Mouse (Mus musculus): ENCODE measurements around the gene Xrcc5. TPM values are rescaled to one million over a fixed set of nuclear protein-coding genes. Genes with fewer than 3 reads are reported as not detected.
A peak's percentile ranks its signal among the peaks of the same experiment; 100 is the strongest.

Gene Xrcc5
- polyA plus RNA-seq, 1 experiment from 2014 or later: 36.8 TPM

GRCm38 (mm10) chr1:72364661-72365060, 57.4 kb downstream of the Xrcc5 start:
- H3K9me3 ChIP-seq (ENCODE audit: low read depth, low read length): no peaks in the 10 kb centered on the region
- no peaks in the 10 kb centered on the region for H3K27me3 ChIP-seq (ENCODE audit: insufficient read depth, low read length)
- no peak overlapping the region for H3K4me2 ChIP-seq
- no peak overlapping the region for H3K9ac ChIP-seq
- H3K4me1 ChIP-seq (ENCODE audit: insufficient read depth): no peaks in the 10 kb centered on the region
- peak overlapping the region; percentile 46; the same call in 1 of the 2 replicates for H3K27ac ChIP-seq (ENCODE audit: low read depth)
- no peak for ATAC-seq (ENCODE audit: insufficient read depth)
- H3K4me3 ChIP-seq (ENCODE audit: low read depth, low read length): no peak overlapping the region
- 72% methylated on average over 8 of the region's 8 CpGs for WGBS
- DNase-seq: peak; percentile 47
- TF ChIP-seq CTCF (IDR thresholded peaks at IDR 0.05; ENCODE audit: low read depth): no peak
- H3K36me3 ChIP-seq (ENCODE audit: insufficient read depth): 0 out of 2 replicates have a peak, but pooled peaks cover 3% of the 10 kb centered on the region

- 37% methylated on average over 1 of the region's 1 CpGs for WGBS
- H3K36me3 ChIP-seq (ENCODE audit: insufficient read depth): 0 out of 2 replicates have a peak, but pooled peaks cover 2% of the 10 kb centered on the region
- H3K27ac ChIP-seq (ENCODE audit: low read depth): no peak overlapping the region
- no peak for DNase-seq
- no peak overlapping the region for H3K9ac ChIP-seq
- no peaks in the 10 kb centered on the region for H3K27me3 ChIP-seq (ENCODE audit: insufficient read depth, low read length)
- no peak overlapping the region for H3K4me3 ChIP-seq (ENCODE audit: low read depth, low read length)
- no peaks in the 10 kb centered on the region for H3K9me3 ChIP-seq (ENCODE audit: low read depth, low read length)
- no peak overlapping the region for H3K4me2 ChIP-seq
- ATAC-seq (ENCODE audit: insufficient read depth): no peak
- no peak for TF ChIP-seq CTCF (IDR thresholded peaks at IDR 0.05; ENCODE audit: low read depth)
- no peaks in the 10 kb centered on the region for H3K4me1 ChIP-seq (ENCODE audit: insufficient read depth)
These were observed 65.3 kb downstream of the Xrcc5 start for GRCm38 (mm10) chr1:72372512-72372911.

- H3K9ac ChIP-seq: no peak overlapping the region
- no peaks in the 10 kb centered on the region for H3K27me3 ChIP-seq (ENCODE audit: insufficient read depth, low read length)
- ATAC-seq (ENCODE audit: insufficient read depth) (no peak), DNase-seq (no peak)
- no peak overlapping the region for H3K4me3 ChIP-seq (ENCODE audit: low read depth, low read length)
- no peaks in the 10 kb centered on the region for H3K9me3 ChIP-seq (ENCODE audit: low read depth, low read length)
- H3K4me1 ChIP-seq (ENCODE audit: insufficient read depth): no peaks in the 10 kb centered on the region
- H3K36me3 ChIP-seq (ENCODE audit: insufficient read depth): 0 out of 2 replicates have a peak, but pooled peaks cover 2% of the 10 kb centered on the region
- no peak overlapping the region for H3K4me2 ChIP-seq
- TF ChIP-seq CTCF (IDR thresholded peaks at IDR 0.05; ENCODE audit: low read depth): no peak
- WGBS: 79% methylated on average over 3 of the region's 3 CpGs
- no peak overlapping the region for H3K27ac ChIP-seq (ENCODE audit: low read depth)
These were observed 65.7 kb downstream of the Xrcc5 start for GRCm38 (mm10) chr1:72372913-72373312.

- 86% methylated on average over 6 of the region's 6 CpGs for WGBS
- no peak for ATAC-seq (ENCODE audit: insufficient read depth)
- no peak overlapping the region for H3K9ac ChIP-seq
- H3K27me3 ChIP-seq (ENCODE audit: insufficient read depth, low read length): no peaks in the 10 kb centered on the region
- TF ChIP-seq CTCF (IDR thresholded peaks at IDR 0.05; ENCODE audit: low read depth): no peak
- H3K4me2 ChIP-seq: no peak overlapping the region
- H3K36me3 ChIP-seq (ENCODE audit: insufficient read depth): 0 out of 2 replicates have a peak, but pooled peaks cover 2% of the 10 kb centered on the region
- no peak for DNase-seq
- no peaks in the 10 kb centered on the region for H3K9me3 ChIP-seq (ENCODE audit: low read depth, low read length)
- H3K27ac ChIP-seq (ENCODE audit: low read depth): no peak overlapping the region
- H3K4me1 ChIP-seq (ENCODE audit: insufficient read depth): no peaks in the 10 kb centered on the region
- H3K4me3 ChIP-seq (ENCODE audit: low read depth, low read length): no peak overlapping the region
These were observed 66.4 kb downstream of the Xrcc5 start for GRCm38 (mm10) chr1:72373648-72374047.

- H3K36me3 ChIP-seq (ENCODE audit: insufficient read depth): 0 out of 2 replicates have a peak, but pooled peaks cover 2% of the 10 kb centered on the region
- H3K4me3 ChIP-seq (ENCODE audit: low read depth, low read length): no peak overlapping the region
- H3K9ac ChIP-seq: no peak overlapping the region
- WGBS: 93% methylated on average over 4 of the region's 4 CpGs
- no peaks in the 10 kb centered on the region for H3K9me3 ChIP-seq (ENCODE audit: low read depth, low read length)
- no peak for DNase-seq
- no peak overlapping the region for H3K27ac ChIP-seq (ENCODE audit: low read depth)
- no peaks in the 10 kb centered on the region for H3K4me1 ChIP-seq (ENCODE audit: insufficient read depth)
- TF ChIP-seq CTCF (IDR thresholded peaks at IDR 0.05; ENCODE audit: low read depth): no peak
- H3K4me2 ChIP-seq: no peak overlapping the region
- H3K27me3 ChIP-seq (ENCODE audit: insufficient read depth, low read length): no peaks in the 10 kb centered on the region
- ATAC-seq (ENCODE audit: insufficient read depth): no peak
These were observed 66.8 kb downstream of the Xrcc5 start for GRCm38 (mm10) chr1:72374049-72374448.

- no peaks in the 10 kb centered on the region for H3K4me1 ChIP-seq (ENCODE audit: insufficient read depth)
- no peak overlapping the region for H3K9ac ChIP-seq
- no peak for TF ChIP-seq CTCF (IDR thresholded peaks at IDR 0.05; ENCODE audit: low read depth)
- no peaks in the 10 kb centered on the region for H3K27me3 ChIP-seq (ENCODE audit: insufficient read depth, low read length)
- WGBS: 70% methylated on average over 4 of the region's 4 CpGs
- no peaks in the 10 kb centered on the region for H3K36me3 ChIP-seq (ENCODE audit: insufficient read depth)
- no peak for ATAC-seq (ENCODE audit: insufficient read depth)
- H3K4me2 ChIP-seq: no peak overlapping the region
- peak; percentile 41 for DNase-seq
- no peak overlapping the region for H3K4me3 ChIP-seq (ENCODE audit: low read depth, low read length)
- H3K27ac ChIP-seq (ENCODE audit: low read depth): no peak overlapping the region
- H3K9me3 ChIP-seq (ENCODE audit: low read depth, low read length): no peaks in the 10 kb centered on the region
These were observed 70.9 kb downstream of the Xrcc5 start for GRCm38 (mm10) chr1:72378151-72378550.

- ATAC-seq (ENCODE audit: insufficient read depth) (no peak), DNase-seq (no peak)
- TF ChIP-seq CTCF (IDR thresholded peaks at IDR 0.05; ENCODE audit: low read depth): no peak
- Histone ChIP-seq H3K4me1 (ENCODE audit: insufficient read depth) (no peaks in the 10 kb centered on the region), H3K9me3 (ENCODE audit: low read depth, low read length) (no peaks in the 10 kb centered on the region), H3K27me3 (ENCODE audit: insufficient read depth, low read length) (no peaks in the 10 kb centered on the region), H3K4me2 (no peak overlapping the region), H3K9ac (no peak overlapping the region), H3K27ac (ENCODE audit: low read depth) (no peak overlapping the region), H3K36me3 (ENCODE audit: insufficient read depth) (peaks cover 4% of the 10 kb centered on the region; the same call in 1 of the 2 replicates), H3K4me3 (ENCODE audit: low read depth, low read length) (no peak overlapping the region)
- WGBS: 95% methylated on average over 11 of the region's 11 CpGs
These were observed 72.6 kb downstream of the Xrcc5 start for GRCm38 (mm10) chr1:72379752-72380353.

Measured in lung, embryonic 14.5 days (tissue).